Mouse (Mus musculus): ENCODE data around the gene Fut2. TPM values are rescaled to one million over a fixed set of nuclear protein-coding genes. Genes with fewer than 3 reads are reported as not detected.

The Fut2 gene
- total and polyA plus RNA-seq, 2 experiments from 2014 or later = 0.15 TPM; not detected in 1

GRCm38 (mm10) chr7:45605704-45606289, 60.4 kb downstream of the Fut2 start:
- no peak overlapping the region for H3K27ac ChIP-seq
- H3K4me3 ChIP-seq (ENCODE audit: low read length) = no peak overlapping the region
- no peak overlapping the region for H3K9ac ChIP-seq (replicated peaks; ENCODE audit: low read length)
- no peaks in the 10 kb centered on the region for H3K36me3 ChIP-seq (ENCODE audit: insufficient read depth, low read length)
- H3K4me1 ChIP-seq (ENCODE audit: insufficient read depth, low read length) = no peaks in the 10 kb centered on the region
- ATAC-seq (no peak), DNase-seq (ENCODE audit: low spot score) (no peak)
- H3K27me3 ChIP-seq (ENCODE audit: insufficient read depth, low read length) = no peaks in the 10 kb centered on the region
- WGBS = 77% methylated on average over 9 of the region's 9 CpGs
- TF ChIP-seq CTCF (IDR thresholded peaks at IDR 0.05; ENCODE audit: low read depth) = no peak
- no peak overlapping the region for H3K4me2 ChIP-seq (ENCODE audit: low read depth, low read length)
- H3K9me3 ChIP-seq (ENCODE audit: low read length) = no peaks in the 10 kb centered on the region

GRCm38 (mm10) chr7:45598960-45599879, 67.0 kb downstream of the Fut2 start:
- Histone ChIP-seq H3K27me3 (ENCODE audit: insufficient read depth, low read length) (no peaks in the 10 kb centered on the region), H3K4me1 (ENCODE audit: insufficient read depth, low read length) (no peaks in the 10 kb centered on the region), H3K36me3 (ENCODE audit: insufficient read depth, low read length) (no peaks in the 10 kb centered on the region), H3K4me3 (ENCODE audit: low read length) (no peak overlapping the region), H3K9ac (replicated peaks; ENCODE audit: low read length) (no peak overlapping the region), H3K27ac (no peak overlapping the region), H3K4me2 (ENCODE audit: low read depth, low read length) (no peak overlapping the region), H3K9me3 (ENCODE audit: low read length) (no peaks in the 10 kb centered on the region)
- 52% methylated on average over 18 of the region's 18 CpGs for WGBS
- DNase-seq (ENCODE audit: low spot score) (no peak), ATAC-seq (no peak)
- TF ChIP-seq CTCF (IDR thresholded peaks at IDR 0.05; ENCODE audit: low read depth) = no peak

Other genes with a start within 250 kb of the Fut2 start
Only the 30 nearest of the 35 such genes appear.
- gene Ftl1, start 206.5 kb downstream of the Fut2 start, total RNA-seq (2014; rRNA removed) = 2,068 and 2,255 TPM in 2 replicates
- gene Ftl1, start 206.5 kb downstream of the Fut2 start, polyA plus RNA-seq (2015; fragmentation: Nextera tagmentation; extraction: Ambion mirVana) = 4,654 and 4,668 TPM in 2 replicates
- gene Bax, start 199.5 kb downstream of the Fut2 start, total RNA-seq (2014; rRNA removed) = 117 and 131 TPM in 2 replicates
- gene Bax, start 199.5 kb downstream of the Fut2 start, polyA plus RNA-seq (2015; fragmentation: Nextera tagmentation; extraction: Ambion mirVana) = 253 and 264 TPM in 2 replicates
- gene Tulp2, start 184.5 kb downstream of the Fut2 start, total RNA-seq (2014; rRNA removed) = 0.21 TPM in 1 of 2 replicates, not detected in the other
- 0.21 and 0.57 TPM in 2 replicates for gene Tulp2, start 184.5 kb downstream of the Fut2 start, polyA plus RNA-seq (2015; fragmentation: Nextera tagmentation; extraction: Ambion mirVana)
- gene Gm45808, start 179.6 kb downstream of the Fut2 start, total RNA-seq (2014; rRNA removed) = not detected in 2 replicates
- not detected in 2 replicates for gene Gm45808, start 179.6 kb downstream of the Fut2 start, polyA plus RNA-seq (2015; fragmentation: Nextera tagmentation; extraction: Ambion mirVana)
- 4.3 and 4.7 TPM in 2 replicates for gene Dhdh, start 177.6 kb downstream of the Fut2 start, total RNA-seq (2014; rRNA removed)
- gene Dhdh, start 177.6 kb downstream of the Fut2 start, polyA plus RNA-seq (2015; fragmentation: Nextera tagmentation; extraction: Ambion mirVana) = 5.9 and 6.2 TPM in 2 replicates
- 91.6 and 93.7 TPM in 2 replicates for gene Nucb1, start 156.0 kb downstream of the Fut2 start, total RNA-seq (2014; rRNA removed)
- gene Nucb1, start 156.0 kb downstream of the Fut2 start, polyA plus RNA-seq (2015; fragmentation: Nextera tagmentation; extraction: Ambion mirVana) = 133 and 144 TPM in 2 replicates
- 19.2 and 19.8 TPM in 2 replicates for gene Ppp1r15a, start 140.1 kb downstream of the Fut2 start, total RNA-seq (2014; rRNA removed)
- gene Ppp1r15a, start 140.1 kb downstream of the Fut2 start, polyA plus RNA-seq (2015; fragmentation: Nextera tagmentation; extraction: Ambion mirVana) = 21.6 and 25.4 TPM in 2 replicates
- 2.4 and 2.8 TPM in 2 replicates for gene Plekha4, start 140.1 kb downstream of the Fut2 start, total RNA-seq (2014; rRNA removed)
- 2.1 and 2.2 TPM in 2 replicates for gene Plekha4, start 140.1 kb downstream of the Fut2 start, polyA plus RNA-seq (2015; fragmentation: Nextera tagmentation; extraction: Ambion mirVana)
- gene Hsd17b14, start 111.5 kb downstream of the Fut2 start, total RNA-seq (2014; rRNA removed) = 0.68 TPM in 1 of 2 replicates, not detected in the other
- gene Hsd17b14, start 111.5 kb downstream of the Fut2 start, polyA plus RNA-seq (2015; fragmentation: Nextera tagmentation; extraction: Ambion mirVana) = 0.54 and 0.89 TPM in 2 replicates
- gene Bcat2, start 96.2 kb downstream of the Fut2 start, total RNA-seq (2014; rRNA removed) = 11.1 and 17.8 TPM in 2 replicates
- gene Bcat2, start 96.2 kb downstream of the Fut2 start, polyA plus RNA-seq (2015; fragmentation: Nextera tagmentation; extraction: Ambion mirVana) = 19.0 and 19.6 TPM in 2 replicates
- gene Fgf21, start 50.9 kb downstream of the Fut2 start, total RNA-seq (2014; rRNA removed) = not detected in 2 replicates
- not detected in 2 replicates for gene Fgf21, start 50.9 kb downstream of the Fut2 start, polyA plus RNA-seq (2015; fragmentation: Nextera tagmentation; extraction: Ambion mirVana)
- 0.18 TPM in 1 of 2 replicates, not detected in the other for gene Fut1, start 49.1 kb downstream of the Fut2 start, total RNA-seq (2014; rRNA removed)
- gene Fut1, start 49.1 kb downstream of the Fut2 start, polyA plus RNA-seq (2015; fragmentation: Nextera tagmentation; extraction: Ambion mirVana) = not detected in 2 replicates
- 0.10 and 0.54 TPM in 2 replicates for gene Izumo1, start 44.6 kb downstream of the Fut2 start, total RNA-seq (2014; rRNA removed)
- 0.10 TPM in 1 of 2 replicates, not detected in the other for gene Izumo1, start 44.6 kb downstream of the Fut2 start, polyA plus RNA-seq (2015; fragmentation: Nextera tagmentation; extraction: Ambion mirVana)
- 36.4 and 39.8 TPM in 2 replicates for gene Rasip1, start 38.9 kb downstream of the Fut2 start, total RNA-seq (2014; rRNA removed)
- 18.7 TPM in 2 replicates for gene Rasip1, start 38.9 kb downstream of the Fut2 start, polyA plus RNA-seq (2015; fragmentation: Nextera tagmentation; extraction: Ambion mirVana)
- gene Mamstr, start 26.4 kb downstream of the Fut2 start, total RNA-seq (2014; rRNA removed) = 3.3 and 3.6 TPM in 2 replicates
- gene Mamstr, start 26.4 kb downstream of the Fut2 start, polyA plus RNA-seq (2015; fragmentation: Nextera tagmentation; extraction: Ambion mirVana) = 2.9 and 3.9 TPM in 2 replicates
- 0.94 TPM in 1 of 2 replicates, not detected in the other for gene Ntn5, start 17.6 kb upstream of the Fut2 start, total RNA-seq (2014; rRNA removed)
- gene Ntn5, start 17.6 kb upstream of the Fut2 start, polyA plus RNA-seq (2015; fragmentation: Nextera tagmentation; extraction: Ambion mirVana) = 0.68 and 0.80 TPM in 2 replicates
- 0.68 and 0.79 TPM in 2 replicates for gene Sec1, start 28.0 kb upstream of the Fut2 start, total RNA-seq (2014; rRNA removed)
- gene Sec1, start 28.0 kb upstream of the Fut2 start, polyA plus RNA-seq (2015; fragmentation: Nextera tagmentation; extraction: Ambion mirVana) = 0.35 and 0.48 TPM in 2 replicates
- gene Car11, start 33.4 kb upstream of the Fut2 start, total RNA-seq (2014; rRNA removed) = 89.4 and 91.0 TPM in 2 replicates
- 76.9 and 78.2 TPM in 2 replicates for gene Car11, start 33.4 kb upstream of the Fut2 start, polyA plus RNA-seq (2015; fragmentation: Nextera tagmentation; extraction: Ambion mirVana)
- gene Dbp, start 38.7 kb upstream of the Fut2 start, total RNA-seq (2014; rRNA removed) = 4.2 and 12.2 TPM in 2 replicates
- gene Dbp, start 38.7 kb upstream of the Fut2 start, polyA plus RNA-seq (2015; fragmentation: Nextera tagmentation; extraction: Ambion mirVana) = 4.6 and 5.3 TPM in 2 replicates
- 999 and 1,175 TPM in 2 replicates for gene Rpl18, start 49.1 kb upstream of the Fut2 start, total RNA-seq (2014; rRNA removed)
- gene Rpl18, start 49.1 kb upstream of the Fut2 start, polyA plus RNA-seq (2015; fragmentation: Nextera tagmentation; extraction: Ambion mirVana) = 519 and 535 TPM in 2 replicates
- gene Sphk2, start 51.6 kb upstream of the Fut2 start, total RNA-seq (2014; rRNA removed) = 27.4 and 31.6 TPM in 2 replicates
- 17.8 and 18.5 TPM in 2 replicates for gene Sphk2, start 51.6 kb upstream of the Fut2 start, polyA plus RNA-seq (2015; fragmentation: Nextera tagmentation; extraction: Ambion mirVana)
- 0.11 and 0.16 TPM in 2 replicates for gene Fam83e, start 54.8 kb upstream of the Fut2 start, total RNA-seq (2014; rRNA removed)
- gene Fam83e, start 54.8 kb upstream of the Fut2 start, polyA plus RNA-seq (2015; fragmentation: Nextera tagmentation; extraction: Ambion mirVana) = 0.09 and 0.25 TPM in 2 replicates
- gene Spaca4, start 59.4 kb upstream of the Fut2 start, total RNA-seq (2014; rRNA removed) = not detected in 2 replicates
- not detected in 2 replicates for gene Spaca4, start 59.4 kb upstream of the Fut2 start, polyA plus RNA-seq (2015; fragmentation: Nextera tagmentation; extraction: Ambion mirVana)
- gene Lmtk3, start 117.3 kb upstream of the Fut2 start, total RNA-seq (2014; rRNA removed) = 125 and 133 TPM in 2 replicates
- 13.6 and 13.9 TPM in 2 replicates for gene Lmtk3, start 117.3 kb upstream of the Fut2 start, polyA plus RNA-seq (2015; fragmentation: Nextera tagmentation; extraction: Ambion mirVana)
- gene Sult2b1, start 118.3 kb upstream of the Fut2 start, total RNA-seq (2014; rRNA removed) = 4.7 and 12.1 TPM in 2 replicates
- 5.7 and 7.4 TPM in 2 replicates for gene Sult2b1, start 118.3 kb upstream of the Fut2 start, polyA plus RNA-seq (2015; fragmentation: Nextera tagmentation; extraction: Ambion mirVana)
- 176 and 221 TPM in 2 replicates for gene Cyth2, start 148.2 kb upstream of the Fut2 start, total RNA-seq (2014; rRNA removed)
- 209 and 216 TPM in 2 replicates for gene Cyth2, start 148.2 kb upstream of the Fut2 start, polyA plus RNA-seq (2015; fragmentation: Nextera tagmentation; extraction: Ambion mirVana)
- 0.97 and 1.4 TPM in 2 replicates for gene Kcnj14, start 158.4 kb upstream of the Fut2 start, total RNA-seq (2014; rRNA removed)
- 0.89 and 1.2 TPM in 2 replicates for gene Kcnj14, start 158.4 kb upstream of the Fut2 start, polyA plus RNA-seq (2015; fragmentation: Nextera tagmentation; extraction: Ambion mirVana)
- 29.1 and 34.6 TPM in 2 replicates for gene Grwd1, start 164.6 kb upstream of the Fut2 start, total RNA-seq (2014; rRNA removed)
- 44.6 and 48.6 TPM in 2 replicates for gene Grwd1, start 164.6 kb upstream of the Fut2 start, polyA plus RNA-seq (2015; fragmentation: Nextera tagmentation; extraction: Ambion mirVana)
- gene Kdelr1, start 206.4 kb upstream of the Fut2 start, total RNA-seq (2014; rRNA removed) = 161 and 196 TPM in 2 replicates
- gene Kdelr1, start 206.4 kb upstream of the Fut2 start, polyA plus RNA-seq (2015; fragmentation: Nextera tagmentation; extraction: Ambion mirVana) = 45.9 and 50.2 TPM in 2 replicates
- 37.8 and 44.9 TPM in 2 replicates for gene Grin2d, start 212.0 kb upstream of the Fut2 start, total RNA-seq (2014; rRNA removed)
- gene Grin2d, start 212.0 kb upstream of the Fut2 start, polyA plus RNA-seq (2015; fragmentation: Nextera tagmentation; extraction: Ambion mirVana) = 4.1 and 4.4 TPM in 2 replicates